Mouse (Mus musculus) cerebellum, postnatal 36 days (tissue): ENCODE measurements around the gene Pdcd6ip.

Experiments used
- DNase-seq, 2 experiments: peaks; one replicate each; pipeline ENCODE4 v3.0.0; 2021 to 2022; ENCODE audit warnings: mixed read lengths in 2 of 2

Gene Pdcd6ip

GRCm38 (mm10) chr9:113610776-113611175 lies 97.3 kb downstream of the Pdcd6ip start:
- no peak for DNase-seq

DNA sequence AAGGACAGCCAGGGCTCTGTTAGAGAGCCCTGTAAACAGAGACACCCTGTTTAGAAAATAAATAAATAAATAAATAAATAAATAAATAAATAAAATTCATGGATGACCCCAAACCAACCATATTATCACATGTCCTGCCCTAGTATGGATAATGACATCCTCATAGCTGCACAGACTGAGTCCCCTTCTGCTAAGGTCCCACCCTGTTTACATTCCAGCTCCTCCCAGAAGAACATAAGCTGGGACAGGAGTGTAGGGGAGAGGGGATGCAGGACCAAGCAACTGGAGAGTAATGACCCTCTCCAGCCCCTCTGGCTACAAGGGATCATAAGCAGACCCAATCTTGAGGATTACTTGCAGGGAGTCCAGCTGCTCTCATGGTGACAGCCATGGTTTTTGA lies 105.9 kb downstream of the Pdcd6ip start:
- DNase-seq: no peak
